Mouse (Mus musculus) E14TG2a.4 (cell line): Measurements from ENCODE around the gene Abce1.

Experiments used
- CTCF ChIP-seq: conservative IDR thresholded peaks from 2 replicates; pipeline ENCODE4 v1.5.1; 2014; ENCODE audit warnings: low read length
- POU5F1 ChIP-seq: IDR thresholded peaks from 2 replicates; pipeline ENCODE4 v1.6.1; 2014; ENCODE audit warnings: low read length, borderline replicate concordance

- TF ChIP-seq CTCF (no peak), POU5F1 (no peak)
These were observed 4.9 kb downstream of the Abce1 start for GRCm38 (mm10) chr8:79706687-79707086.
